Comparison of ENCODE assay signal across 9 mouse cellular contexts in the genomic region with DNA sequence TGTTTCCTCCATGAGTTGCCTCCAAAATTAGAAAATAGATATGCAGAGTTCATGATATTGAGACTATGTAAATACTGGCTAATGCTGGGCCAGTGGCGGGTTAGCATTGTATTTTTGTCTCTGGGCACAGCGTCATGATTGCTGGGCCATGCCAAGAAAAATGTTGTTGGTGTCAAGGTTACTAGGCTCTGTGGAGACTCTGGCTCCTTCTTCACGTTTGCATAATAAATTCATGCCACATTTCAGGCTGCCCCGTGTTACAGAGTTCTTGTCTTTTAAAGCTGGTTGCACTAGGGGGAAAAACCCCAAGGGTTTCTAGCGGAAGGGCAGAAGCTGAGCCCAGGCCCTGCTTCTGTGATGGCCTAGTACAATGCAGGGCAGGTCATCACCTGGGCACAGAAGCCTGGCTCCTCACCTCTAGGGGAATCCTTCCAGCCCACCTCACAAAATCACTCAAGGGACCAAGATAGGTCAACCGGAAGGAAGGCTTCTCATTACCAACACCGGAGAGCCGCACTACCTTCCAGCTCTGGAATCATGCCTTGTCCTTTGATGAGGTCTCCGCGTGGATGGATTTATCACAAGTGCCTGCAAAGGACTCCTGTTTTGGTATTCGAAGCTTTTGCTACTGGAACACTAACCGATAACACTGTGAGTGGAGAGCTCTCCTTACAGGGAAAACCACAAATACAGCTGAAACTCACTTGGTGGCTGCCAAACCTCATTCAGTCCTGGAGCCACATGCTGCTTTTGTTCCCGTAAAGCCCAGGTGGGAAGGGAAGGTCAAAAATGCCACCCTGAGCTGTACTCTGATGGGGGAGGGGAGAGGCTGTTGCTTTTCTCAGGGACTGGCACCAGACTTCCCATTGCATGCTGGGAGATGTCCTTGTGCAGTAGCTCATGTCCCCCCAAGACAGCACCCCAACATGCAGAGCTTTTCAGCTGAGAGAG. TPM values are rescaled to one million over a fixed set of nuclear protein-coding genes. Genes with fewer than 3 reads are reported as not detected.
DNase-seq lines count a peak whose midpoint lies in the region; ATAC-seq lines count a peak whose summit lies in the region.
"Had no signal": no experiment of that assay in that cellular context is flagged by ENCODE, and none has a peak within 500 bp of the region (broad histone marks: within the 10 kb centered on the region; RNA-seq: fewer than 3 reads in every experiment).

No protein-coding gene starts in this region.

- no peaks in the 10 kb centered on the region for H3K36me3 ChIP-seq in forebrain, embryonic 10.5 days (replicated peaks)
- no peaks in the 10 kb centered on the region for H3K36me3 ChIP-seq in midbrain, embryonic 14.5 days (ENCODE audit: control insufficient read depth, insufficient read depth, low read length)
- H3K36me3 ChIP-seq: liver, embryonic 15.5 days had no signal

- H3K4me1 ChIP-seq in forebrain, embryonic 10.5 days = peaks cover 30% of the 10 kb centered on the region
- peaks cover 9% of the 10 kb centered on the region for H3K4me1 ChIP-seq in midbrain, embryonic 14.5 days (ENCODE audit: control insufficient read depth, insufficient read depth, low read length)
- H3K4me1 ChIP-seq: liver, embryonic 15.5 days had no signal

- no peaks in the 10 kb centered on the region for H3K9me3 ChIP-seq in forebrain, embryonic 10.5 days
- H3K9me3 ChIP-seq in midbrain, embryonic 14.5 days (ENCODE audit: control insufficient read depth, low read length) = no peaks in the 10 kb centered on the region
- H3K9me3 ChIP-seq: liver, embryonic 15.5 days had no signal

- intact Hi-C loops in heart, postnatal 25 days (cut with DNase I) = no loop called here

- no peak overlapping the region for H3K4me2 ChIP-seq in midbrain, embryonic 14.5 days (ENCODE audit: low read length)
- H3K4me2 ChIP-seq: liver, embryonic 15.5 days had no signal

- no peak for ATAC-seq in cerebellum, adult (ENCODE audit: insufficient number of reproducible peaks, low FRiP score, low TSS enrichment)
- ATAC-seq in midbrain, embryonic 14.5 days (ENCODE audit: low FRiP score, low TSS enrichment) = no peak

- 68% methylated on average over 13 of the region's 13 CpGs for WGBS in forebrain, embryonic 10.5 days
- WGBS in midbrain, embryonic 14.5 days = 69% methylated on average over 13 of the region's 13 CpGs

- no peak overlapping the region for H3K4me3 ChIP-seq in forebrain, embryonic 10.5 days
- H3K4me3 ChIP-seq in midbrain, embryonic 14.5 days (replicated peaks; ENCODE audit: low read depth, low read length) = no peak overlapping the region
- H3K4me3 ChIP-seq: liver, embryonic 15.5 days had no signal

- H3K27me3 ChIP-seq in forebrain, embryonic 10.5 days (ENCODE audit: poor library complexity, severe bottlenecking) = peaks cover 23% of the 10 kb centered on the region; the same call in 1 of the 2 replicates
- no peaks in the 10 kb centered on the region for H3K27me3 ChIP-seq in midbrain, embryonic 14.5 days (ENCODE audit: control insufficient read depth, insufficient read depth, low read length)
- H3K27me3 ChIP-seq: liver, embryonic 15.5 days had no signal

- H3K9ac ChIP-seq in midbrain, embryonic 14.5 days (replicated peaks; ENCODE audit: low read length) = 0 out of 2 replicates have a peak overlapping the region, but pooled peaks have one; percentile 10
- H3K9ac ChIP-seq: liver, embryonic 15.5 days had no signal

- H3K27ac ChIP-seq in forebrain, embryonic 10.5 days = peak overlapping the region; percentile 81
- H3K27ac ChIP-seq in midbrain, embryonic 14.5 days (replicated peaks; ENCODE audit: low read depth, low read length) = peak overlapping the region; percentile 37; the same call in 1 of the 2 replicates
- H3K27ac ChIP-seq: liver, embryonic 15.5 days had no signal

- DNase-seq in cerebellum, adult 18-20 months = peak; percentile 32 to 51
- DNase-seq in forebrain, embryonic 10.5 days (ENCODE audit: extremely low spot score, low spot score) = no peak
- peak; percentile 19 for DNase-seq in heart, postnatal 25 days (ENCODE audit: low spot score)
- no peak for DNase-seq in midbrain, embryonic 14.5 days
- DNase-seq in urinary bladder, postnatal 25 days (ENCODE audit: low spot score) = no peak
- DNase-seq in right cerebral cortex, postnatal 4 days = no peak
- DNase-seq in spleen, adult 12 weeks (ENCODE audit: low spot score) = no peak

RNA-seq across cellular contexts. Expression of a gene that starts 27.1 kb away (rescaled TPM):
- polyA plus RNA-seq in forebrain, embryonic 10.5 days (2016; fragmentation: Nextera tagmentation; extraction: Ambion mirVana) = 64.0 and 65.9 TPM in 2 replicates
- total RNA-seq in heart, postnatal 25 days (2021) = 10 to 100 TPM; 27.7 to 28.9 TPM
- 37.0 and 37.9 TPM in 2 replicates for polyA plus RNA-seq in midbrain, embryonic 14.5 days (2014; fragmentation: Nextera tagmentation; extraction: Ambion mirVana)

Comparison
In these comparisons a context has a peak if more than half of its experiments do, and no peak if none do; other contexts are left out.
1. DNase-seq: peak in cerebellum, adult 18-20 months (2 of 2) and heart, postnatal 25 days (single experiment); none in forebrain, embryonic 10.5 days (single experiment), midbrain, embryonic 14.5 days (single experiment), urinary bladder, postnatal 25 days (single experiment), right cerebral cortex, postnatal 4 days (single experiment) and spleen, adult 12 weeks (single experiment).